Mouse (Mus musculus): ENCODE data around the gene Csf3. TPM values are rescaled to one million over a fixed set of nuclear protein-coding genes. Genes with fewer than 3 reads are reported as not detected.

Csf3 gene
- total and polyA plus RNA-seq, 3 experiments, result 0.21 TPM; not detected in 2

DNA sequence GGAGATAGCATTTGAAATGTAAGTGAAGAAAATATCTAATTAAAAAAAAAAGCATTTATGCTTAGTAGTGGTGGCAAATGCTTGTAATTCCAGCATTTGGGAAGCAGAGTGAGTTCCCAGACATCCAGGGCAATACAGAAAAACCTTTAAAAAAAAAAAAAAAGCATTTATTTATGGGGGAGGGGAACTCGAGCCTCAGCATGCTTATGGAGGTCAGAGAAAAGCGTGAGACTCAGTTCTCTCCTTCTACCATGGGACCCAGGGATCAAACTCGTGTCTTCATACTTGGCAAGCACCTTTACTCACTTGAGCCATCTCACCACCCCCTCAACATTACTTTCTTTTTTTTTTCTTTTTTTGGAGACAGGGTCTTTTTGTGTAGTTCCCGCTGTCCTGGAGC lies 19.9 kb upstream of the Csf3 start:
- Histone ChIP-seq H3K4me3 (replicated peaks in 1 of 3; ENCODE audit: low read depth in 2 of 3, low read length in 2 of 3, poor library complexity in 1 of 3) (no peak overlapping the region), H3K9me3 (replicated peaks; ENCODE audit: low read length) (no peaks in the 10 kb centered on the region), H3K27me3 (replicated peaks) (peaks cover 26% of the 10 kb centered on the region), H3K36me3 (replicated peaks in 1 of 2; ENCODE audit: control insufficient read depth in 1 of 2, insufficient read depth in 1 of 2, low read length in 1 of 2) (peaks cover 13 to 21% of the 10 kb centered on the region in 2 experiments), H3K79me2 (replicated peaks; ENCODE audit: control insufficient read depth, extremely low read depth, insufficient read depth, poor library complexity, severe bottlenecking) (peaks cover 29% of the 10 kb centered on the region), H3K9ac (ENCODE audit: insufficient read depth, low read depth) (peak overlapping the region; percentile 66; the same call in 1 of the 2 replicates), H3K4me1 (ENCODE audit: control insufficient read depth in 1 of 2, insufficient read depth in 2 of 2) (peaks cover 16 to 33% of the 10 kb centered on the region in 2 experiments), H3K27ac (ENCODE audit: insufficient read depth, low read depth) (no peak overlapping the region), H3K4me2 (ENCODE audit: insufficient read depth, low read depth, poor library complexity, severe bottlenecking) (peak overlapping the region; percentile 86)
- dilution Hi-C loops (cut with MboI; ENCODE audit: extremely low pct_ligation_motif_present, extremely low pct_unique_long_range_greater_than_20kb, low sequenced_read_pairs), result no loop called here
- DNase-seq (ENCODE audit: extremely low read depth), result no peak
- in situ Hi-C loops (cut with MboI; ENCODE audit: low pct_ligation_motif_present, low pct_unique_long_range_greater_than_20kb, low sequenced_read_pairs), result no loop called here
- TF ChIP-seq POLR2AphosphoS2 (IDR thresholded peaks at IDR 0.05; ENCODE audit: low read depth, low read length) (no peak), TCF12 (IDR thresholded peaks at IDR 0.05; ENCODE audit: low read depth, low read length) (no peak), NRF1 (IDR thresholded peaks at IDR 0.05; ENCODE audit: low read depth, low read length) (no peak), IRF4 (IDR thresholded peaks at IDR 0.05; ENCODE audit: low read depth, low read length) (0 out of 2 replicates have a peak, but pooled peaks have one; percentile 7), BHLHE40 (IDR thresholded peaks at IDR 0.05; ENCODE audit: low read depth, low read length) (no peak), GABPA (IDR thresholded peaks at IDR 0.05; ENCODE audit: insufficient replicate concordance, low read depth, low read length) (no peak), ZNF384 (IDR thresholded peaks at IDR 0.05; ENCODE audit: low read depth, low read length) (peak; percentile 32), MAX (IDR thresholded peaks at IDR 0.05; ENCODE audit: low read length) (no peak), ETS1 (conservative IDR thresholded peaks at IDR 0.05; ENCODE audit: low read depth, low read length) (no peak), RAD21 (IDR thresholded peaks at IDR 0.05; ENCODE audit: low read depth, low read length) (no peak), TBP (conservative IDR thresholded peaks at IDR 0.05; ENCODE audit: low read depth, low read length) (no peak), RCOR1 (conservative IDR thresholded peaks at IDR 0.05; ENCODE audit: low read depth, low read length) (no peak), NELFE (IDR thresholded peaks at IDR 0.05; ENCODE audit: low read depth, low read length) (no peak)

- H3K27ac ChIP-seq (ENCODE audit: insufficient read depth, low read depth), result peak within 1 kb of the TSS; percentile 60
- peaks cover 15 to 31% of the 10 kb centered on the region in 2 experiments for H3K4me1 ChIP-seq (ENCODE audit: control insufficient read depth in 1 of 2, insufficient read depth in 2 of 2)
- no peaks in the 10 kb centered on the region for H3K9me3 ChIP-seq (replicated peaks; ENCODE audit: low read length)
- peaks cover 29% of the 10 kb centered on the region for H3K79me2 ChIP-seq (replicated peaks; ENCODE audit: control insufficient read depth, extremely low read depth, insufficient read depth, poor library complexity, severe bottlenecking)
- dilution Hi-C loops (cut with MboI; ENCODE audit: extremely low pct_ligation_motif_present, extremely low pct_unique_long_range_greater_than_20kb, low sequenced_read_pairs), result no loop called here
- H3K27me3 ChIP-seq (replicated peaks), result peaks cover 22% of the 10 kb centered on the region
- peak within 1 kb of the TSS; percentile 99 for H3K4me2 ChIP-seq (ENCODE audit: insufficient read depth, low read depth, poor library complexity, severe bottlenecking)
- H3K9ac ChIP-seq (ENCODE audit: insufficient read depth, low read depth), result peak within 1 kb of the TSS; percentile 97
- H3K4me3 ChIP-seq (replicated peaks in 1 of 3; ENCODE audit: low read depth in 2 of 3, low read length in 2 of 3, poor library complexity in 1 of 3), result peak within 1 kb of the TSS; percentile 72 to 100 (median 98)
- H3K36me3 ChIP-seq (replicated peaks in 1 of 2; ENCODE audit: control insufficient read depth in 1 of 2, insufficient read depth in 1 of 2, low read length in 1 of 2), result peaks cover 21 to 30% of the 10 kb centered on the region in 2 experiments
- peak; percentile 100 for DNase-seq (ENCODE audit: extremely low read depth)
- in situ Hi-C loops (cut with MboI; ENCODE audit: low pct_ligation_motif_present, low pct_unique_long_range_greater_than_20kb, low sequenced_read_pairs), result no loop called here
- TF ChIP-seq E2F4 (IDR thresholded peaks at IDR 0.05; ENCODE audit: insufficient replicate concordance, low read depth, low read length) (no peak), SMC3 (IDR thresholded peaks at IDR 0.05; ENCODE audit: low read depth, low read length) (no peak), ZMIZ1 (IDR thresholded peaks at IDR 0.05; ENCODE audit: low read depth, low read length) (no peak; the same call in 1 of the 2 replicates), POLR2AphosphoS2 (IDR thresholded peaks at IDR 0.05; ENCODE audit: low read depth, low read length) (peak; percentile 66; the same call in 1 of the 2 replicates), RCOR1 (conservative IDR thresholded peaks at IDR 0.05; ENCODE audit: low read depth, low read length) (no peak), NRF1 (IDR thresholded peaks at IDR 0.05; ENCODE audit: low read depth, low read length) (peak; percentile 61; the same call in 1 of the 2 replicates), ZKSCAN1 (IDR thresholded peaks at IDR 0.05; ENCODE audit: borderline replicate concordance, low read depth, low read length) (peak; percentile 36; the same call in 1 of the 2 replicates), IRF4 (IDR thresholded peaks at IDR 0.05; ENCODE audit: low read depth, low read length) (peak; percentile 75), CHD1 (IDR thresholded peaks at IDR 0.05; ENCODE audit: low read depth, low read length) (no peak), PAX5 (IDR thresholded peaks at IDR 0.05; ENCODE audit: low read length) (no peak), MEF2A (IDR thresholded peaks at IDR 0.05; ENCODE audit: borderline replicate concordance, low read depth, low read length) (peak; percentile 78; the same call in 1 of the 2 replicates), EP300 (IDR thresholded peaks at IDR 0.05; ENCODE audit: low read length) (no peak), TCF12 (IDR thresholded peaks at IDR 0.05; ENCODE audit: low read depth, low read length) (peak; percentile 95), MXI1 (IDR thresholded peaks at IDR 0.05; ENCODE audit: low read depth, low read length) (peak; percentile 85; the same call in 1 of the 2 replicates), HCFC1 (IDR thresholded peaks at IDR 0.05; ENCODE audit: low read depth, low read length) (peak; percentile 98), RAD21 (IDR thresholded peaks at IDR 0.05; ENCODE audit: low read depth, low read length) (peak; percentile 33), TBP (conservative IDR thresholded peaks at IDR 0.05; ENCODE audit: low read depth, low read length) (peak; percentile 91), JUN (IDR thresholded peaks at IDR 0.05; ENCODE audit: insufficient read depth, low read depth, low read length) (no peak), CHD2 (IDR thresholded peaks at IDR 0.05; ENCODE audit: low read length) (peak; percentile 98), BHLHE40 (IDR thresholded peaks at IDR 0.05; ENCODE audit: low read depth, low read length) (peak; percentile 10; the same call in 1 of the 2 replicates), CTCF (conservative IDR thresholded peaks at IDR 0.05 in 1 of 2, IDR thresholded peaks at IDR 0.05 in 1 of 2; ENCODE audit: low read depth in 2 of 2, low read length in 2 of 2) (peak; percentile 6 to 80; a peak in 2 of 4 replicates), MAX (IDR thresholded peaks at IDR 0.05; ENCODE audit: low read length) (peak; percentile 62; the same call in 1 of the 2 replicates), USF1 (IDR thresholded peaks at IDR 0.05; ENCODE audit: low read depth, low read length) (no peak)
These were observed 19.0 kb upstream of the Csf3 start, which contains the start of gene Psmd3 for GRCm38 (mm10) chr11:98681786-98682745. Gene Psmd3, plus strand, starts transcription at chr11:98682554.
